Mouse (Mus musculus): Measurements from ENCODE around the gene Pak6.

Gene Pak6

DNA sequence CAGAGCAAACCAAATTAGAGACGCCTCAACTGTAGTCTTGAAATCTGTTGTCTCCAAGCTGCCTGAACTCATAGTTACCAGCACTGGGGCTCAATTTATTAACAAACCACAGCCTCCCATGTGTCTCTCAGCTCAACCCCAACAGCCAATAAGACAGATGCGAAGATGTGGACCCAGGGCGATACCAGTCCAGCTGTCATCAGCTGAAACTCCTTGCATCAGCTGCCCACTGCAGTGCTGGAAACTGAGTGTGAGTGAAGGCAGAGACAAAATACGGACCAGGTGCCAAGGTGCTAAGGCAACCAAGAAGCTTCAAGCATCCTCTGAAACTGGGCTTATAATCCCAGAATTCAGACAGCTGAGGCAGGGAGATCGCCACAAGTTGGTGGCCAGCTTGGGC, 68.9 kb downstream of the Pak6 start:
- DNase-seq: no peak

- DNase-seq: no peak
Measured at GRCm38 (mm10) chr2:118733341-118733740, 70.2 kb downstream of the Pak6 start.

GRCm38 (mm10) chr2:118740341-118740740, 77.2 kb downstream of the Pak6 start:
- DNase-seq: no peak

DNA sequence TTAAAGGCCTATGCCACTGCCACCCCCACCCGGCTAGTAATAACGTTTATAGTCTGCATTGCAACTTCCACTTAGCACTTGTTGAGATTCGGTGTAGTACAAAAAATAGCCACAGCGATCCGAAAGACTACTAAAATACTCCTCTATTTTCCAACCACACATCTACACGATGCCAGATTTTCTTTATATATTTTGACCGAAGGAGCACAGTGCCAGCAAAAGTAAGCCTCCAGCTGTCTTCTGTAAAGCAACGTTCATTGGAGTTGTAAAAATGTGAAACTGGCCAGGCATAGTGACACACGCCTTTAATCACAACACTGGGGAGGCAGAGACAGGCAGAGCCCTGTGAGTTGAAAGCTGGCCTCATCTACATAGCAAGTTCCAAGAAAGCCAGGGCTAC, 78.1 kb downstream of the Pak6 start:
- no peak for DNase-seq

- DNase-seq: peak; percentile 68
Measured at GRCm38 (mm10) chr2:118743261-118743943, 80.3 kb downstream of the Pak6 start.

- DNase-seq: no peak
Measured at GRCm38 (mm10) chr2:118744621-118745020, 81.5 kb downstream of the Pak6 start.

DNA sequence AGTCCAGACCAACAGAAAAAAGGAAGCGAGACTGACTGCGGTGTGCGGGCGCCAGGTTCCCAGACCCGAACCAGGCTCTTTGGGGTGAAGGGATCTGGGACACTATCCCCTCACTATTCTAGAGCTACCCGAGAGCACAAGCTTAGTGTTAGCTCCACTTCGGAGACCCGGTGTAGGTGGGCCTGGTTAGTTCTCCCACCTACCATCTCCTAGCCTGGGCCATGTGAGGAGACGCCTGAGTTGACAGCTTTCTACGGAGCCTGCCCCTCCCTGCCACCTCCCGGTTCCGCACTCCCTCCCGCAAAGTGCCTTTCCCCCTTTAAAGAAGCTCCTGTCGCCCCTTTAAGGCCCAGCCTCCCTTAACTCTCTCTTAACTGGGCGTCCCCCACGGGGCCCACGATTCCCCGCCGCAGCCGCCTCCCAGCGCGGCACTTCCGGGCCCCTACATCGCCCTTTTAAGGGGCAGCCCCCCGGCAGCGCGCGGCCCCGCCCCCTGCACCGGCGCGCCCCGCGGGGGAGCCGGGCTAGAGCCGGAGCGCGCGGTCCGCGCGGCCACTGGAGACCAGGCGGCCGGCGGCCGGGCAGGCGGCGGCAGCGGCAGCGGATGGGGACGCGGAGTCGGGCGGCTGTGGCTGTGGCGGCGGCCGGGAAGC, 82.3 kb downstream of the Pak6 start, which contains the start of gene Inafm2:
TSS of gene Inafm2 (plus strand) at position 527 of the 653 bp plus-strand sequence.
- peak; percentile 94 for DNase-seq

GRCm38 (mm10) chr2:118745915-118746901, 83.1 kb downstream of the Pak6 start:
- DNase-seq: peak; percentile 49

- peak; percentile 75 for DNase-seq
Measured at GRCm38 (mm10) chr2:118747301-118747960, 84.3 kb downstream of the Pak6 start.
